In genomic region chr12:69968154-69968553, GRCm38 (mm10) we compare ENCODE assay signal across 12 mouse cellular contexts. TPM values are rescaled to one million over a fixed set of nuclear protein-coding genes. Genes with fewer than 3 reads are reported as not detected.
DNase-seq lines count a peak whose midpoint lies in the region; ATAC-seq lines count a peak whose summit lies in the region.
"Had no signal": no experiment of that assay in that cellular context is flagged by ENCODE, and none has a peak within 500 bp of the region (broad histone marks: within the 10 kb centered on the region; RNA-seq: fewer than 3 reads in every experiment).

No protein-coding gene starts in this region.

- H3K36me3 ChIP-seq in hindbrain, embryonic 16.5 days (ENCODE audit: control insufficient read depth, insufficient read depth, low read length), result peaks cover 14% of the 10 kb centered on the region
- peaks cover 68% of the 10 kb centered on the region for H3K36me3 ChIP-seq in hindbrain, embryonic 12.5 days
- H3K36me3 ChIP-seq in midbrain, embryonic 16.5 days (ENCODE audit: control insufficient read depth, insufficient read depth, low read length), result peaks cover 5% of the 10 kb centered on the region; the same call in 1 of the 2 replicates
- peaks cover 67% of the 10 kb centered on the region for H3K36me3 ChIP-seq in midbrain, embryonic 13.5 days
- peaks cover 16% of the 10 kb centered on the region for H3K36me3 ChIP-seq in heart, embryonic 16.5 days (ENCODE audit: control insufficient read depth, insufficient read depth)

- no peak overlapping the region for H3K9ac ChIP-seq in hindbrain, embryonic 16.5 days (ENCODE audit: low read depth, low read length)
- H3K9ac ChIP-seq in hindbrain, embryonic 12.5 days, result no peak overlapping the region
- no peak overlapping the region for H3K9ac ChIP-seq in midbrain, embryonic 16.5 days (ENCODE audit: low read depth, low read length)
- H3K9ac ChIP-seq in midbrain, embryonic 13.5 days (replicated peaks), result no peak overlapping the region
- H3K9ac ChIP-seq in heart, embryonic 16.5 days (ENCODE audit: low read length), result no peak overlapping the region
- H3K9ac ChIP-seq: embryonic facial prominence, embryonic 13.5 days had no signal

- ATAC-seq in hindbrain, embryonic 16.5 days, result 0 out of 2 replicates have a peak, but pooled peaks have one; percentile 37
- ATAC-seq in hindbrain, embryonic 12.5 days (ENCODE audit: low FRiP score), result no peak
- ATAC-seq in midbrain, embryonic 16.5 days, result 0 out of 2 replicates have a peak, but pooled peaks have one; percentile 32
- ATAC-seq in midbrain, embryonic 13.5 days, result no peak
- ATAC-seq in heart, embryonic 16.5 days (replicated peaks; ENCODE audit: extremely low read depth, insufficient read depth, low FRiP score), result 0 out of 2 replicates have a peak, but pooled peaks have one; percentile 46
- ATAC-seq in erythroblast, adult 5-6 weeks (replicated peaks; ENCODE audit: low FRiP score, poor library complexity, severe bottlenecking), result no peak

- no peaks in the 10 kb centered on the region for H3K27me3 ChIP-seq in hindbrain, embryonic 16.5 days (replicated peaks; ENCODE audit: control insufficient read depth, insufficient read depth, low read length)
- no peaks in the 10 kb centered on the region for H3K27me3 ChIP-seq in hindbrain, embryonic 12.5 days
- no peaks in the 10 kb centered on the region for H3K27me3 ChIP-seq in midbrain, embryonic 16.5 days (ENCODE audit: control insufficient read depth, insufficient read depth, low read depth, low read length)
- H3K27me3 ChIP-seq in midbrain, embryonic 13.5 days, result no peaks in the 10 kb centered on the region
- H3K27me3 ChIP-seq in heart, embryonic 16.5 days (ENCODE audit: control insufficient read depth, insufficient read depth, low read length), result no peaks in the 10 kb centered on the region
- H3K27me3 ChIP-seq: embryonic facial prominence, embryonic 13.5 days had no signal

- no peaks in the 10 kb centered on the region for H3K4me1 ChIP-seq in hindbrain, embryonic 16.5 days (ENCODE audit: control insufficient read depth, insufficient read depth, low read depth, low read length)
- no peaks in the 10 kb centered on the region for H3K4me1 ChIP-seq in hindbrain, embryonic 12.5 days
- no peaks in the 10 kb centered on the region for H3K4me1 ChIP-seq in midbrain, embryonic 16.5 days (ENCODE audit: control insufficient read depth, insufficient read depth, low read length)
- H3K4me1 ChIP-seq in midbrain, embryonic 13.5 days (replicated peaks), result no peaks in the 10 kb centered on the region
- peaks cover 12% of the 10 kb centered on the region for H3K4me1 ChIP-seq in heart, embryonic 16.5 days (ENCODE audit: control insufficient read depth, insufficient read depth, low read length)
- H3K4me1 ChIP-seq: embryonic facial prominence, embryonic 13.5 days had no signal

- 73% methylated on average over 5 of the region's 5 CpGs for WGBS in hindbrain, embryonic 16.5 days
- 80% methylated on average over 5 of the region's 5 CpGs for WGBS in hindbrain, embryonic 12.5 days
- WGBS in midbrain, embryonic 16.5 days, result 70% methylated on average over 5 of the region's 5 CpGs
- WGBS in midbrain, embryonic 13.5 days, result 67% methylated on average over 5 of the region's 5 CpGs
- WGBS in heart, embryonic 16.5 days, result 62% methylated on average over 5 of the region's 5 CpGs

- DNase-seq in yolk sac, embryonic 10.5 days (ENCODE audit: low spot score), result no peak
- DNase-seq: adrenal gland, postnatal 14 days; cerebellum, adult 18-20 months; kidney, adult 18-20 months had no signal

- H3K4me3 ChIP-seq in hindbrain, embryonic 16.5 days (ENCODE audit: low read length), result no peak overlapping the region
- H3K4me3 ChIP-seq in hindbrain, embryonic 12.5 days, result no peak overlapping the region
- no peak overlapping the region for H3K4me3 ChIP-seq in midbrain, embryonic 16.5 days (ENCODE audit: low read depth, low read length)
- no peak overlapping the region for H3K4me3 ChIP-seq in midbrain, embryonic 13.5 days (replicated peaks)
- H3K4me3 ChIP-seq in heart, embryonic 16.5 days (ENCODE audit: low read length), result no peak overlapping the region
- H3K4me3 ChIP-seq: embryonic facial prominence, embryonic 13.5 days had no signal

- H3K27ac ChIP-seq in hindbrain, embryonic 16.5 days (ENCODE audit: low read depth, low read length), result no peak overlapping the region
- no peak overlapping the region for H3K27ac ChIP-seq in hindbrain, embryonic 12.5 days
- no peak overlapping the region for H3K27ac ChIP-seq in midbrain, embryonic 16.5 days (ENCODE audit: low read length)
- no peak overlapping the region for H3K27ac ChIP-seq in midbrain, embryonic 13.5 days
- no peak overlapping the region; the same call in 1 of the 2 replicates for H3K27ac ChIP-seq in heart, embryonic 16.5 days (ENCODE audit: low read length)
- H3K27ac ChIP-seq: embryonic facial prominence, embryonic 13.5 days; stomach, postnatal 0 days had no signal

- H3K4me2 ChIP-seq in hindbrain, embryonic 16.5 days (ENCODE audit: low read length), result no peak overlapping the region
- no peak overlapping the region for H3K4me2 ChIP-seq in hindbrain, embryonic 12.5 days (replicated peaks)
- no peak overlapping the region for H3K4me2 ChIP-seq in midbrain, embryonic 16.5 days (ENCODE audit: low read length)
- H3K4me2 ChIP-seq in midbrain, embryonic 13.5 days (replicated peaks), result no peak overlapping the region
- no peak overlapping the region for H3K4me2 ChIP-seq in heart, embryonic 16.5 days (ENCODE audit: low read depth, low read length)
- H3K4me2 ChIP-seq: embryonic facial prominence, embryonic 13.5 days had no signal

- no peaks in the 10 kb centered on the region for H3K9me3 ChIP-seq in hindbrain, embryonic 16.5 days (ENCODE audit: control insufficient read depth, low read length)
- H3K9me3 ChIP-seq in hindbrain, embryonic 12.5 days (replicated peaks), result no peaks in the 10 kb centered on the region
- no peaks in the 10 kb centered on the region for H3K9me3 ChIP-seq in midbrain, embryonic 16.5 days (replicated peaks; ENCODE audit: control insufficient read depth, low read length, poor library complexity, severe bottlenecking)
- H3K9me3 ChIP-seq in midbrain, embryonic 13.5 days, result no peaks in the 10 kb centered on the region
- no peaks in the 10 kb centered on the region for H3K9me3 ChIP-seq in heart, embryonic 16.5 days (replicated peaks; ENCODE audit: control insufficient read depth, low read length)
- H3K9me3 ChIP-seq: embryonic facial prominence, embryonic 13.5 days had no signal

RNA-seq across cellular contexts. Expression of gene Sav1, which starts 18.6 kb away (rescaled TPM):
- 0.23 and 0.67 TPM in 2 replicates for polyA plus RNA-seq in hindbrain, embryonic 16.5 days (2015; fragmentation: Nextera tagmentation; extraction: Ambion mirVana)
- 8.9 and 9.0 TPM in 2 replicates for polyA plus RNA-seq in hindbrain, embryonic 12.5 days (2016; fragmentation: Nextera tagmentation; extraction: Ambion mirVana)
- 1.2 and 2.1 TPM in 2 replicates for polyA plus RNA-seq in midbrain, embryonic 16.5 days (2015; fragmentation: Nextera tagmentation; extraction: Ambion mirVana)
- 1.5 and 2.8 TPM in 2 replicates for polyA plus RNA-seq in midbrain, embryonic 13.5 days (2015; fragmentation: Nextera tagmentation; extraction: Ambion mirVana)
- polyA plus RNA-seq in heart, embryonic 16.5 days (2015; fragmentation: Nextera tagmentation; extraction: Ambion mirVana), result 1.8 and 4.4 TPM in 2 replicates
- 55.0 and 80.0 TPM in 2 replicates for total RNA-seq in erythroblast, adult 5-6 weeks (2015; ENCODE audit: low replicate concordance)
- total RNA-seq in erythroblast, adult 5-6 weeks (2017; ENCODE audit: low replicate concordance), result 42.4 and 55.8 TPM in 2 replicates

Comparison
In these comparisons a context has a peak if more than half of its experiments do, and no peak if none do; other contexts are left out.
1. ATAC-seq: peak in hindbrain, embryonic 16.5 days (single experiment), midbrain, embryonic 16.5 days (single experiment) and heart, embryonic 16.5 days (single experiment); none in hindbrain, embryonic 12.5 days (single experiment), midbrain, embryonic 13.5 days (single experiment) and erythroblast, adult 5-6 weeks (single experiment).